Mouse (Mus musculus) stomach, embryonic 15.5 days (tissue): ENCODE results near the gene Fcrlb. TPM values are rescaled to one million over a fixed set of nuclear protein-coding genes. Genes with fewer than 3 reads are reported as not detected.

Experiments
- ATAC-seq: fragments of 200-750 bp; cut with Nextera tagmentation; 2 replicates; pipeline ENCODE4 v1.8.0; 2017; ENCODE audit warnings: low read depth, moderate number of reproducible peaks, moderate TSS enrichment; ENCODE audit not compliant: insufficient read depth, low FRiP score
- H3K27ac ChIP-seq: fragments of 300-500 bp; sonication (generic); 2 replicates; pipeline ENCODE4 v1.5.1; 2015; ENCODE audit warnings: mild to moderate bottlenecking, inconsistent platforms
- H3K27me3 ChIP-seq: fragments of 300-500 bp; sonication (generic); replicated peaks from 2 replicates; pipeline ENCODE4 v1.6.1; 2015; ENCODE audit warnings: inconsistent platforms
- H3K36me3 ChIP-seq: fragments of 300-500 bp; sonication (generic); 2 replicates; pipeline ENCODE4 v1.6.1; 2015; ENCODE audit warnings: inconsistent platforms
- H3K4me1 ChIP-seq: fragments of 300-500 bp; sonication (generic); 2 replicates; pipeline ENCODE4 v1.6.1; 2015; ENCODE audit warnings: inconsistent platforms
- H3K4me2 ChIP-seq: fragments of 300-500 bp; sonication (generic); 2 replicates; pipeline ENCODE4 v1.6.1; 2015; ENCODE audit warnings: mild to moderate bottlenecking, inconsistent platforms
- H3K4me3 ChIP-seq: fragments of 300-500 bp; sonication (generic); replicated peaks from 2 replicates; pipeline ENCODE4 v1.5.1; 2015; ENCODE audit warnings: inconsistent platforms
- H3K9ac ChIP-seq: fragments of 300-500 bp; sonication (generic); 2 replicates; pipeline ENCODE4 v1.6.1; 2015; ENCODE audit warnings: inconsistent platforms
- H3K9me3 ChIP-seq: fragments of 300-500 bp; sonication (generic); 2 replicates; pipeline ENCODE4 v1.6.1; 2016; ENCODE audit warnings: inconsistent platforms
- WGBS: fragments of 180-500 bp; shearing (Covaris S2); methylation state at CpG from one replicate; pipeline ENCODE4 v1.1.7; 2015; 5-methylcytosine and 5-hydroxymethylcytosine counted together
- polyA plus RNA-seq: library from polyadenylated mRNA; unstranded; fragments of >200 nt; fragmentation: Nextera tagmentation; extraction: Ambion mirVana; gene quantifications from 2 replicates; pipeline ENCODE4 v1.2.1, GENCODE M21; 2015

Gene Fcrlb
- polyA plus RNA-seq, 1 experiment from 2014 or later = 0.17 TPM

GRCm38 (mm10) chr1:170907111-170907455 lies 5.7 kb downstream of the Fcrlb start:
- no peak overlapping the region for H3K9ac ChIP-seq
- no peaks in the 10 kb centered on the region for H3K36me3 ChIP-seq
- ATAC-seq = no peak
- H3K27me3 ChIP-seq = peaks cover 26% of the 10 kb centered on the region
- H3K4me2 ChIP-seq = peak overlapping the region; percentile 78
- H3K4me1 ChIP-seq = peaks cover 16% of the 10 kb centered on the region
- WGBS = 30% methylated on average over 11 of the region's 11 CpGs
- peak overlapping the region; percentile 37 for H3K4me3 ChIP-seq
- no peaks in the 10 kb centered on the region for H3K9me3 ChIP-seq
- no peak overlapping the region for H3K27ac ChIP-seq

- 44% methylated on average over 5 of the region's 5 CpGs for WGBS
- H3K27me3 ChIP-seq = peaks cover 23% of the 10 kb centered on the region
- no peak overlapping the region for H3K27ac ChIP-seq
- peaks cover 13% of the 10 kb centered on the region for H3K4me1 ChIP-seq
- H3K4me3 ChIP-seq = no peak overlapping the region
- no peaks in the 10 kb centered on the region for H3K36me3 ChIP-seq
- H3K9ac ChIP-seq = no peak overlapping the region
- H3K4me2 ChIP-seq = no peak overlapping the region
- H3K9me3 ChIP-seq = no peaks in the 10 kb centered on the region
- no peak for ATAC-seq
Observed at GRCm38 (mm10) chr1:170903485-170903884, 9.3 kb downstream of the Fcrlb start.

- Histone ChIP-seq H3K4me1 (no peaks in the 10 kb centered on the region), H3K27ac (no peak overlapping the region), H3K4me2 (peak overlapping the region; percentile 34; the same call in 1 of the 2 replicates), H3K9ac (no peak overlapping the region), H3K4me3 (no peak overlapping the region), H3K27me3 (0 out of 2 replicates have a peak, but pooled peaks cover 7% of the 10 kb centered on the region), H3K36me3 (no peaks in the 10 kb centered on the region), H3K9me3 (no peaks in the 10 kb centered on the region)
- 30% methylated on average over 10 of the region's 10 CpGs for WGBS
- ATAC-seq = no peak; the same call in 1 of the 2 replicates
Observed at GRCm38 (mm10) chr1:170901536-170902238, 11.1 kb downstream of the Fcrlb start.

- H3K4me2 ChIP-seq = peak overlapping the region; percentile 34
- no peaks in the 10 kb centered on the region for H3K9me3 ChIP-seq
- 31% methylated on average over 10 of the region's 10 CpGs for WGBS
- no peaks in the 10 kb centered on the region for H3K4me1 ChIP-seq
- no peaks in the 10 kb centered on the region for H3K36me3 ChIP-seq
- H3K27ac ChIP-seq = no peak overlapping the region
- ATAC-seq = no peak
- H3K4me3 ChIP-seq = no peak overlapping the region
- H3K27me3 ChIP-seq = 0 out of 2 replicates have a peak, but pooled peaks cover 4% of the 10 kb centered on the region
- H3K9ac ChIP-seq = no peak overlapping the region
Observed at GRCm38 (mm10) chr1:170900799-170901467, 11.8 kb downstream of the Fcrlb start.

GRCm38 (mm10) chr1:170898413-170899075 lies 14.2 kb downstream of the Fcrlb start:
- H3K4me2 ChIP-seq = no peak overlapping the region
- no peaks in the 10 kb centered on the region for H3K27me3 ChIP-seq
- no peaks in the 10 kb centered on the region for H3K36me3 ChIP-seq
- 53% methylated on average over 16 of the region's 16 CpGs for WGBS
- H3K4me3 ChIP-seq = no peak overlapping the region
- no peak overlapping the region for H3K27ac ChIP-seq
- H3K4me1 ChIP-seq = no peaks in the 10 kb centered on the region
- no peaks in the 10 kb centered on the region for H3K9me3 ChIP-seq
- H3K9ac ChIP-seq = no peak overlapping the region
- no peak for ATAC-seq

GRCm38 (mm10) chr1:170896651-170897281 lies 16.0 kb downstream of the Fcrlb start:
- H3K27ac ChIP-seq = no peak overlapping the region
- no peak overlapping the region for H3K4me3 ChIP-seq
- no peak overlapping the region for H3K4me2 ChIP-seq
- H3K27me3 ChIP-seq = no peaks in the 10 kb centered on the region
- no peaks in the 10 kb centered on the region for H3K36me3 ChIP-seq
- 78% methylated on average over 5 of the region's 5 CpGs for WGBS
- no peaks in the 10 kb centered on the region for H3K4me1 ChIP-seq
- H3K9ac ChIP-seq = no peak overlapping the region
- H3K9me3 ChIP-seq = no peaks in the 10 kb centered on the region
- no peak for ATAC-seq

- H3K27ac ChIP-seq = no peak overlapping the region
- WGBS = 58% methylated on average over 9 of the region's 9 CpGs
- H3K9me3 ChIP-seq = no peaks in the 10 kb centered on the region
- no peaks in the 10 kb centered on the region for H3K36me3 ChIP-seq
- no peak overlapping the region for H3K9ac ChIP-seq
- no peaks in the 10 kb centered on the region for H3K4me1 ChIP-seq
- H3K4me3 ChIP-seq = no peak overlapping the region
- H3K27me3 ChIP-seq = no peaks in the 10 kb centered on the region
- no peak overlapping the region for H3K4me2 ChIP-seq
- ATAC-seq = no peak
Observed at GRCm38 (mm10) chr1:170894603-170895602, 17.8 kb downstream of the Fcrlb start.

- Histone ChIP-seq H3K4me1 (no peaks in the 10 kb centered on the region), H3K27me3 (no peaks in the 10 kb centered on the region), H3K36me3 (no peaks in the 10 kb centered on the region), H3K27ac (no peak overlapping the region), H3K9me3 (no peaks in the 10 kb centered on the region), H3K4me3 (no peak overlapping the region), H3K4me2 (no peak overlapping the region), H3K9ac (no peak overlapping the region)
- ATAC-seq = no peak
- WGBS = 80% methylated on average over 1 of the region's 1 CpGs
Observed at GRCm38 (mm10) chr1:170892279-170892678, 20.5 kb downstream of the Fcrlb start.

- WGBS = 38% methylated on average over 2 of the region's 2 CpGs
- Histone ChIP-seq H3K36me3 (no peaks in the 10 kb centered on the region), H3K9me3 (no peaks in the 10 kb centered on the region), H3K4me2 (no peak overlapping the region), H3K9ac (no peak overlapping the region), H3K4me1 (no peaks in the 10 kb centered on the region), H3K27me3 (no peaks in the 10 kb centered on the region), H3K27ac (no peak overlapping the region), H3K4me3 (no peak overlapping the region)
- ATAC-seq = no peak
Observed at GRCm38 (mm10) chr1:170891646-170892045, 21.1 kb downstream of the Fcrlb start.

GRCm38 (mm10) chr1:170889310-170889709 lies 23.4 kb downstream of the Fcrlb start:
- 71% methylated on average over 4 of the region's 4 CpGs for WGBS
- Histone ChIP-seq H3K4me1 (0 out of 2 replicates have a peak, but pooled peaks cover 3% of the 10 kb centered on the region), H3K27ac (no peak overlapping the region), H3K4me3 (no peak overlapping the region), H3K27me3 (no peaks in the 10 kb centered on the region), H3K36me3 (no peaks in the 10 kb centered on the region), H3K9ac (no peak overlapping the region), H3K9me3 (no peaks in the 10 kb centered on the region), H3K4me2 (no peak overlapping the region)
- no peak for ATAC-seq

GRCm38 (mm10) chr1:170886044-170886458 lies 26.7 kb downstream of the Fcrlb start:
- H3K4me1 ChIP-seq = 0 out of 2 replicates have a peak, but pooled peaks cover 11% of the 10 kb centered on the region
- H3K9me3 ChIP-seq = no peaks in the 10 kb centered on the region
- H3K4me2 ChIP-seq = peak overlapping the region; percentile 19
- WGBS = 31% methylated on average over 6 of the region's 6 CpGs
- H3K36me3 ChIP-seq = no peaks in the 10 kb centered on the region
- H3K4me3 ChIP-seq = no peak overlapping the region
- no peaks in the 10 kb centered on the region for H3K27me3 ChIP-seq
- no peak for ATAC-seq
- no peak overlapping the region for H3K9ac ChIP-seq
- no peak overlapping the region; the same call in 1 of the 2 replicates for H3K27ac ChIP-seq
